Mouse (Mus musculus): ENCODE measurements around the gene Rtl8b.

DNA sequence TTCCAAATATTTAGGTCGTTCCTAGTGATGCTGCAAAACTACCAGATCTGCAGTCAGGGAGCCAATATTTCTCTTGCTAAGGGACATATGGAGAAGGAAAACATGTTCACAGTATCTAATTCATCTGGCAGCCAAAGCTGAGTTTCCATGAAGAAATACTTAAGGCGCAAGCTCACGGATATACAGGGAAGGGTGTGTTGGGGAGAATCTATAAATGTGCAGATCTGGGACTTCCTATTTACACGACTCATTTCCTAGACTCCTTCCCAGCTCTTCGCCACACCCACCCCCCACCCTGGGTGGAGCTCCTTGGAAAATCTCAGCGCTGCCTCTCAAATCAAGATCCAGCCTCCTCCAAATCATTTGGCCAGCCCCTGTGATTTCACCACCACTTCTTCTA is 24.3 kb downstream of the Rtl8b start:
- no peak for TF ChIP-seq CTCF (IDR thresholded peaks at IDR 0.05; ENCODE audit: low read depth)
- no peak for TF ChIP-seq EP300 (optimal IDR thresholded peaks at IDR 0.05)

Data from stomach, postnatal 0 days (tissue).